Mouse (Mus musculus): ENCODE data around the gene Calm2.

DNA sequence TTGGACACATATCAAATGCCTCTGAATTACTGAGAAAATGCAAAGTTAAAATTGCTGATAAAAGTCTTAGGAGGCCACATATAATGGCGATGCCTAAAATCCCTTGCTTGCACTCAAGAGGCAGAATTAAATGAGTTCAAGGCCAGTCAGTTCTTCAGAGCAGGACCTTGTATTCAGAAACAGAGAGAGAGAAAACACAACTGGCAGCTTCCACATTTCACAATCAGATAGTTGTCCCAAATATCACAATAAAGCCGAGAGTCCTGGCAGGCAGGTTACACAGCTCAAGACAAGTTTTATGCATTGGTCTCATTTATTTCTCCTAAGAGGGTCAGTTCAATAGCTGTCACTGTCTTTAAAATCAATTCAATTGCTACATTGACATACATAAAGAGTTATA, 5.2 kb downstream of the Calm2 start:
- TF ChIP-seq CTCF (IDR thresholded peaks at IDR 0.05; ENCODE audit: low read depth, low read length), result no peak
- no peak for TF ChIP-seq TAL1 (conservative IDR thresholded peaks at IDR 0.05; ENCODE audit: low read depth, low read length)
- TF ChIP-seq POLR2AphosphoS5 (IDR thresholded peaks at IDR 0.05; ENCODE audit: insufficient replicate concordance, low read depth, low read length), result no peak
- TF ChIP-seq GATA1 (IDR thresholded peaks at IDR 0.05; ENCODE audit: borderline replicate concordance, low read length), result no peak
